Mouse (Mus musculus): Measurements from ENCODE around the gene Tnni2. TPM values are rescaled to one million over a fixed set of nuclear protein-coding genes. Genes with fewer than 3 reads are reported as not detected.
"Not testable (repeated sequence)": the region's sequence is repeated elsewhere in the genome, so short reads cannot be mapped to it uniquely, and the experiment has no call there.

The Tnni2 gene
- total RNA-seq (2021): 100 to 1,000 TPM in 1 of 2 experiments, 10 to 100 TPM in 1; 79.5 to 219 TPM
- long read RNA-seq, experiment 1, partial matches to known transcripts: 24 of 71 reads
- long read RNA-seq, experiment 1, other reads (novel, unspliced or antisense): 47 of 71 reads
- long read RNA-seq, experiment 2, partial matches to known transcripts: 9 of 38 reads
- long read RNA-seq, experiment 2, other reads (novel, unspliced or antisense): 25 of 38 reads

DNA sequence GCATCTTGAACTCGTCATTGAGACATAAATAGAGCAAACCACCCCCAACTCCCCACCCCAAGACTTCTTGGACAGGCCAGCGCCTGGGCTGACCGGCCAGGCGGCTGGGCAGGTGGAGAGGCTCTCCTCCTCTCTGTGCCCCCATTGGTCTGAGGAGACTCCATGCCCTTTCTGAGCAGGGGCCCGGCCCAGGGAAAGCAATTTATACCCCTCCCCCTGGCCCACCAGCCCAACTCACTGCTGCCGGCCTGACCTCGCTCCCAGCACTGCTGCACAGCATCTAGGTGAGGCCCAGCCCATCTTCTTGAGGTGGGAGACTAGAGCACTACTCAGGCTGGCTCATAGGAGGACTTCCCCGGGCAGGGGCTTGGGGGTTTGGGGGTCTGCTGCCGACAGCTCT lies at the start of gene Tnni2:
Gene Tnni2 (plus strand): TSS at position 224 of the 400 bp plus-strand sequence.
- no peak for DNase-seq (ENCODE audit: low spot score in 2 of 2)

- DNase-seq (ENCODE audit: low spot score in 2 of 2): peak in 1 of 2 experiments; percentile 34
Measured at GRCm38 (mm10) chr7:142393191-142393590, 48.4 kb upstream of the Tnni2 start.

DNA sequence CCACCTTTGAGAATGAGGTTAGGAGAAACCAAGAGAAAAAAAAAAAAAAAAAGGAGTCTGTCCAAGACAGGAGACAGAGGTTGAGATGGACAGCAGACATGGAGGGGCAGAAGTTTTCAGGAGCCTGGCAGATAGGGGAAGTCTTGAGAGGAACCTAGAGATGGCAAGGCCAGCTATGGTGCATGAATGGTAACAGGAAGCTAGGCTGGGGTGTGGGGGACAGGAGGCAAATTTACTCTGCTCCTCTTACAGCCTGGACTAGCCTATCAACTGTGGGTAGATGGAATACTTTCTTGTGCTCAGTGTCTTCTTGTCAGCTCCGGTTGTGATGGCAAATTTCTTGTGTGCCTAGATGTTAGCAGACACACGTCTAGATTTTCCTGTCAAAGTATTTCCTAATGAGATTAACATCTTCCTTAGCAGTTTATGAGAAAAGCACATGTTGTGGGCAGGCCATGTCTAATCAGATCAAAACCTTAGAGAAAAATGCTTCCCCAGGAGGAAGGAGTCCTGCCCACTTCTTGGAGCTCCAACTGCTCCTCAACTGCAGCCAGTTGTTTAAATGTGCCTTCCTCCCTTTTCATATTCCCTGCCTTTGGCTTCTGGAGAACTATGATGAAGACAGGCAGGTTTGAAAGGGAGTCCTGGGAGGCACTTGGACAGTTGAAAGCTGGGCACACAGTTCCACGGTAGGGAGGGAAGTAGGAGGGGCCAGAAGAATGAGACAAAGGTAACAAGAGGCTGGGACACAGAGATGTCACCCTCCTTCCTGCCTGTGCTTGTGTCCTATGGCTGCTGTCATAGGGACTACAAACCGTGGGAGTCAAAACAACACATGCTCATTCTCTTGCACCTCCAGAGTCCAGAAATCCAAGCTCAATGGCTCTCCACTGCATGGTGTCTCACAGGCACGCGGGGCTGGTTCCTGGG lies 47.1 kb upstream of the Tnni2 start:
- no peak for DNase-seq (ENCODE audit: low spot score in 2 of 2)

- DNase-seq (ENCODE audit: low spot score in 2 of 2): no peak
Measured at GRCm38 (mm10) chr7:142395472-142395871, 46.1 kb upstream of the Tnni2 start.

DNA sequence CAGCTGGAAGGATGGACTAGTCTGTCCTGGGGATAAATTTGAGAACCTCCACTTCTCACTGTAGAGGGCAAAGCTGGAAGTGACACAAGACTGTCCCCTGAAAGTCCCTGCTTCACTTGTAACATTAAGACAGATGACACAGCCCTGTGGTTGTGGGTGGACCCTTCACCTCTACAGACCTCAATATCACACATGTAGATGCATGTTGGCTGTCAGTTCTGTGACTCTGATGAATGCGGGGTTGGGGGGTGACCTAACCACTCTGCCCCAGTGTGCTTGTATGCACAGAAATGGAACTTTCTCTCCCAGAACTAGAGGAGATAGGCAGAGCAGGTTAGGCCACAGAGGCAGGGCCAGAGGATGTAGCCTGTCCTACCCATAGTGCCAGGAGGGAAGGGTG lies 45.0 kb upstream of the Tnni2 start:
- DNase-seq (ENCODE audit: low spot score in 2 of 2): no peak

DNA sequence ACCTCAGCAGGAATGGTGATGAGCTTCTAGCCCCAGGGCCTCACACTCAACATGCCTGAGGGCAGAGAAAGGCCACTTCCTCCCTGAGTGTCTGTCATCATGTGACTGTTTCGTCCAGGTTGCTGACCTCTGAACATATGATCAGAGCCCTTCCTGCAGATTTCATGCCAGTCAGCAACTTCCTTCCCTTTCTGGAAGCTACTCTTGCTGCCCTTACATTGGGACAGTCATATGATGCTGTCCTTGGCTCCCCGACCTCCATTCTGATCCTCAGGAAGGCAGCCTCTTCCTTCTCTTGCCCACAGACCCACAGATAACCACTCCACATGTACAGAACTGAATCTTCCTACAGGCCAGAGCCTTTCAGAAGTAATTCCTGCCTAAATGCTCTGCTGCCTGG lies 43.6 kb upstream of the Tnni2 start:
- DNase-seq (ENCODE audit: low spot score in 2 of 2): no peak

GRCm38 (mm10) chr7:142399250-142399649 lies 42.4 kb upstream of the Tnni2 start:
- no peak for DNase-seq (ENCODE audit: low spot score in 2 of 2)

DNA sequence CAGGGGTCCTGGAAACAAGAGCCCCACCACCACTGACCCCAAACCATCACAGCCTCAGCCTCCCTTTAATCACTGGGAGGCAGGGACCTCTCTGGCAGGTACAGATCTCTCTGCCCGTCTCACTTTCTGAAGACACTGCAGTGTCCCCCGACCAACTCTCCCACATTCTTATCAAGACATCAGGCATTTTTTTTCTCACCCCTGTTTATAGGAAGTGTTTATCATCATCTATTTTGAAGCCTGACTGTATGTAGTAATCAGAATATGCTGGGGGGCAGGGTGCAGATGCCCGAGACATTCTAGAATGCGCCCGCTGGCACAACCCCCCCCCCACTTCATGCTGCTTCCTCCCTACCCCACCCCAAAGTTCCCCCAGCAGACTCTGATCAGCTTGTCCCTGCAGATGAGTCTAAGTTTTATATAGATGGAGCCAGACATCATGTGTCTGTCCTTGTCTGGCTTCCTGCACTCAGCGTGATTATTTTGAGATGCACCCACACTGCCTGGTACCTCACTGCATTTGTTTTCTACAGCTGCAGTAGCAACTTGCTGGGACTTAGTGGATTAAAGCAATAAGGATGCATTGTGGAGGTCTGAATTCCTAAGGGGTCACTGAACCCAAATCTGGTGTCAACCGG lies 41.4 kb upstream of the Tnni2 start:
- DNase-seq (ENCODE audit: low spot score in 2 of 2): no peak

DNA sequence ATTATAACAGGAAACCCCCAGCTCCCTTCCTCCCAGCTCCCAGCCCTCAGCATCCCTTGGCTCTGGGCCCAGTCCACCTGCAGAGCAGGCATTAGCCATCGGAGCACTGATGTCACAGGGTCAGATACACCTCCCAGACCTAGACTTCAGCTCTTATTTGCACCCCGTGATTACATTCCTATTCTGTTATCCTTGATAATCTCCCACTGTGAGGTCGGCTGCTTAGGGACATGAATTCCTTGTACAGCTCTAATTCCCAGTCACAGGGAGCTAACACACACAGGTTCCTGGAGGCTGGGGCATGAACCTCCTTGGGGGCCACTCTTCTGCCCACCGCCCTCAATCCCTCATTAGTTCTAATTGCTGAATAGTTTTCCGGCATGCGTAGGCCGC lies 40.9 kb upstream of the Tnni2 start:
- DNase-seq (ENCODE audit: low spot score in 2 of 2): no peak

- DNase-seq (ENCODE audit: low spot score in 2 of 2): no peak
Measured at GRCm38 (mm10) chr7:142403591-142403990, 38.0 kb upstream of the Tnni2 start.

DNA sequence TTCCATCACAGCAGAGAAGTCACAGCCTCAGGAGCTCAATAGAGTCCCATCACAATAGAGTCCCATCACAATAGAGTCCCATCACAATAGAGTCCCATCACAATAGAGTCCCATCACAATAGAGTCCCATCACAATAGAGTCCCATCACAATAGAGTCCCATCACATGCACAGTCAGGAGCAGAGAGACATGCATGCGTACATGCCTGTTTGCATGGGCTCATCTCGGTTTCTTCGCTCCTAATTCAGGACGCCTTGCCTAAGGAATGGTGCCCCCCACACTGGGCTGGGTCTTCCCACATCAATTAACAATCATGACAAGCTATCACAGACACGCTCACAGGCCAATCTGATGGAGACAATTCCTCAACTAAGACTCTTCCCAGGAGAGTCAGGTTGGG lies 36.5 kb upstream of the Tnni2 start:
- not testable (repeated sequence) for DNase-seq (ENCODE audit: low spot score in 2 of 2)

GRCm38 (mm10) chr7:142407935-142408334 lies 33.7 kb upstream of the Tnni2 start:
- no peak for DNase-seq (ENCODE audit: low spot score in 2 of 2)

- no peak for DNase-seq (ENCODE audit: low spot score in 2 of 2)
Measured at GRCm38 (mm10) chr7:142408686-142409085, 32.9 kb upstream of the Tnni2 start.

DNA sequence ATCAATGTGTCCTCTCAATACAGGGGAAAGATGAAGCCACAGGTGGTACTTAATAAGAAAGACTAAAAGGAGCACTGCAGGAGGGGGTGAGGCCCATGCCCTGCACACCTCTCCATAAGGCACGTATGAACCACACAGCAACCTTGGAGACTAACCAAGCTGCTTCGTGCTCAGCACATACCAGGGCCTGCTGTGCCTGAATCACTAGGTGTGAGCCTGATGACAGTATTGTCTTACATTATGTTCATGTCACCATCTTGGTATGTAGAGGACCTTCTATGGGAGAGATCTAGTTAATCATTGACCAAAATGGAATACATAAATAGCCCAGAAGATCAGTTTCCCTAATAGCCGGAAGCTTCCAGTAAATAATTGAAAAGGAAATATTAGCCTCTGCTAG lies 32.0 kb upstream of the Tnni2 start:
- DNase-seq (ENCODE audit: low spot score in 2 of 2): no peak

GRCm38 (mm10) chr7:142413285-142413684 lies 28.3 kb upstream of the Tnni2 start:
- no peak for DNase-seq (ENCODE audit: low spot score in 2 of 2)

- no peak for DNase-seq (ENCODE audit: low spot score in 2 of 2)
Measured at GRCm38 (mm10) chr7:142415314-142415713, 26.3 kb upstream of the Tnni2 start.

- no peak for DNase-seq (ENCODE audit: low spot score in 2 of 2)
Measured at GRCm38 (mm10) chr7:142416225-142416624, 25.4 kb upstream of the Tnni2 start.

- no peak for DNase-seq (ENCODE audit: low spot score in 2 of 2)
Measured at GRCm38 (mm10) chr7:142418027-142418426, 23.6 kb upstream of the Tnni2 start.

DNA sequence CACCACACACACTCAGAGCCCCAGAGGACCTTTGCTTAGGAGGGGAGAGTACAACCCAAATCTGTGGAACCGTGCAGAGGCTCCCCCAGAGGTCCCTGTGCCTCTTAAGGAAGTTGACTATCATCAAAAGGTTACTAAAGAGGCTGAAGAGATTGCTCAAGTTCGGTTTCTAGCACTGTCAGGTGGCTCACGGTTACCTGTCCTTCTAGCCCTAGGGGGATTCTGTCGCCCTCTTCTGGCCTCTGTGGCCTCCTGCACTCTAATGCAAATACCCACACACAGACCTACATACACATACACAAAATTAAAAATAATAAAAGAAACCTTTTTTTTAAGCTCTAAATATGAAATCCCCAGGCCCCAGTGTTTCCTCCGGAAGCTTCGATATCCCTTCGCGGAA lies 22.9 kb upstream of the Tnni2 start:
- no peak for DNase-seq (ENCODE audit: low spot score in 2 of 2)

- no peak for DNase-seq (ENCODE audit: low spot score in 2 of 2)
Measured at GRCm38 (mm10) chr7:142419887-142420286, 21.7 kb upstream of the Tnni2 start.

- no peak for DNase-seq (ENCODE audit: low spot score in 2 of 2)
Measured at GRCm38 (mm10) chr7:142421826-142422225, 19.8 kb upstream of the Tnni2 start.

- no peak for DNase-seq (ENCODE audit: low spot score in 2 of 2)
Measured at GRCm38 (mm10) chr7:142425641-142426213, 15.9 kb upstream of the Tnni2 start.
